Mouse (Mus musculus): ENCODE results near the gene Gm49395. TPM values are rescaled to one million over a fixed set of nuclear protein-coding genes. Genes with fewer than 3 reads are reported as not detected.

Gene Gm49395
- polyA plus RNA-seq, 1 experiment from 2014 or later: 7.4 TPM

DNA sequence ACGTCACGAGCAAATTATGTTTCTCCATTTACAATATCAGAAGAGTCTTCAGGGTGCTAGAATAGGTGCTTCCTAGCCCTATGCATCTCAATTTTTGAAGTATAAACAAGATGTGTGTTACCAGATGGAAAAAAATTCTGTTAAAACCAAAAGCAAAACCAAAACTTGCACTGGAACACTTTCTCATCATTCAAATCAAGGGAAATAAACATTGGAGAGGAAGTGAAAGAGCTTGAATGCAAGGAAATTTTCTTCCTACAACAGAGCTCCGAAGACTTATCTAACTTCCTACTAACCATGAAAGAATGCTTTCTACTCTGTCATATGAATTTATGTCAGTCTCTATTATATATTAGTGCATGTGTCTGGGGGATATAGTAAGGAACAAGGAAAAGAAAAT, 35.0 kb upstream of the Gm49395 start:
- no peak for TF ChIP-seq CTCF (IDR thresholded peaks at IDR 0.05; ENCODE audit: low read depth)
- Histone ChIP-seq H3K4me2 (replicated peaks; ENCODE audit: low read depth) (no peak overlapping the region), H3K4me1 (replicated peaks; ENCODE audit: control insufficient read depth, insufficient read depth, low read length) (no peaks in the 10 kb centered on the region), H3K9ac (ENCODE audit: low read depth, low read length) (no peak overlapping the region), H3K4me3 (ENCODE audit: low read depth, low read length) (no peak overlapping the region), H3K27ac (ENCODE audit: low read depth, low read length) (no peak overlapping the region), H3K27me3 (replicated peaks; ENCODE audit: control insufficient read depth, insufficient read depth, low read length) (no peaks in the 10 kb centered on the region), H3K9me3 (ENCODE audit: control insufficient read depth) (no peaks in the 10 kb centered on the region), H3K36me3 (ENCODE audit: control insufficient read depth, insufficient read depth) (no peaks in the 10 kb centered on the region)
- 67% methylated on average over 3 of the region's 3 CpGs for WGBS
- ATAC-seq: no peak

DNA sequence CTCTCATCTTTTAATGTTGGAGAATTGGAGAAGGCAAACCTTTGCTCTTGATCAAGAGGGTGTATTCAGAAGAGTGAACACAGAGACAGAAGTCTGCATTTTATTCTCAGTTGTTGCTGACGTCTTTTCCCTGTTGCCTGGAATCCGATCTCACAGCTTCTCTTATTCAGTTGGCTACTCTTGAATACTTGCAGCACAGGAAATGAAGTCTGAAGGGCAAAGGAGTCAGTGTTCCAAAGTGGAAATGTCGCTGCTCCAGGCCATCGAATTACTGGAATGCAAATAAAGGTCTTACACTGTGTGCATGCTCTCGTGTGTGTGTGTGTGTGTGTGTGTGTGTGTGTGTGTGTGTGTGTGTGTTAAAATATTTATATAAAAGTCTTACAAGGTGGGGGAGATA, 30.7 kb upstream of the Gm49395 start:
- no peaks in the 10 kb centered on the region for H3K27me3 ChIP-seq (replicated peaks; ENCODE audit: control insufficient read depth, insufficient read depth, low read length)
- no peak for ATAC-seq
- H3K9ac ChIP-seq (ENCODE audit: low read depth, low read length): no peak overlapping the region
- no peak for TF ChIP-seq CTCF (IDR thresholded peaks at IDR 0.05; ENCODE audit: low read depth)
- no peak overlapping the region for H3K27ac ChIP-seq (ENCODE audit: low read depth, low read length)
- WGBS: 22% methylated on average over 5 of the region's 5 CpGs
- no peak overlapping the region for H3K4me3 ChIP-seq (ENCODE audit: low read depth, low read length)
- no peaks in the 10 kb centered on the region for H3K4me1 ChIP-seq (replicated peaks; ENCODE audit: control insufficient read depth, insufficient read depth, low read length)
- H3K36me3 ChIP-seq (ENCODE audit: control insufficient read depth, insufficient read depth): no peaks in the 10 kb centered on the region
- no peaks in the 10 kb centered on the region for H3K9me3 ChIP-seq (ENCODE audit: control insufficient read depth)
- H3K4me2 ChIP-seq (replicated peaks; ENCODE audit: low read depth): no peak overlapping the region

DNA sequence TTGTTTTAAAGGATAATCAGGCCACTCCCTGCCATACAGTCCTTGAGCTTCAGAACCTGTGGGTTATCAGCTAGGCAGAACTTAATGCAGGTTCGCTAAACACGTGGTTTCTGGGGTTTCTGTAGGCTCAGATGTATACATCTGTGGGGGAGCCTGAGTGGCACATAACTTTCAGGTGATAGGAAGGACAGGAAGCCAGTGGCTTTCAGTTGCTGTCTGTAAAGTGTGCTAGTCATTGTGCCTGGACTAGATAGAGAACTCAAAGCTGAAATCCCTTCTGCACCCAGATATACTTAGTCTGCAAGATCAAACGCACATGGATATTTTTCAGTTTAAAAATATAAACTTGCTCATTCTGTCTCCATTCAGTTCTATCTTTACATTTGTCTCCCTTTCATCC, 29.7 kb upstream of the Gm49395 start:
- Histone ChIP-seq H3K36me3 (ENCODE audit: control insufficient read depth, insufficient read depth) (no peaks in the 10 kb centered on the region), H3K9ac (ENCODE audit: low read depth, low read length) (no peak overlapping the region), H3K9me3 (ENCODE audit: control insufficient read depth) (no peaks in the 10 kb centered on the region), H3K27me3 (replicated peaks; ENCODE audit: control insufficient read depth, insufficient read depth, low read length) (no peaks in the 10 kb centered on the region), H3K4me2 (replicated peaks; ENCODE audit: low read depth) (no peak overlapping the region), H3K4me3 (ENCODE audit: low read depth, low read length) (no peak overlapping the region), H3K27ac (ENCODE audit: low read depth, low read length) (no peak overlapping the region), H3K4me1 (replicated peaks; ENCODE audit: control insufficient read depth, insufficient read depth, low read length) (no peaks in the 10 kb centered on the region)
- TF ChIP-seq CTCF (IDR thresholded peaks at IDR 0.05; ENCODE audit: low read depth): no peak
- ATAC-seq: no peak
- WGBS: 55% methylated on average over 3 of the region's 3 CpGs

DNA sequence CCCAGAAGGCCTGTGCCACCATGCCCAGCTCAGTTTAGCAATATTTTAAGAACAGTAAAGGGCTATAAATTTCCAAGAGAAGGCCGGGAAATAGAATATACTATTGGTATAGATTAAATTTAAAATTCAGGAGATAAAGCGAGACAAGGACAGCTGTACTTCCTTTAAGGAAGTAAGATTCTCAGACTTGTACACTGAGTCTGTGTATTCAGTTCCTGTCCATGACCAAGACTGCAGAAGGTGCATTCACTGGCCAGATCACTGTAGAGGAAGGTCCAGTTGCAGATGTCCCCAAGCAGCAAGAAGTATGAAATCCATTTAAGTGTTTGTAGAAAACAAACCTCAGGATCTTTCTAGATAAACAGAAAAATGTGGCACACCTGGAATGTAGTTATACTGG, 28.3 kb upstream of the Gm49395 start:
- no peak for ATAC-seq
- Histone ChIP-seq H3K4me2 (replicated peaks; ENCODE audit: low read depth) (no peak overlapping the region), H3K27ac (ENCODE audit: low read depth, low read length) (no peak overlapping the region), H3K9ac (ENCODE audit: low read depth, low read length) (no peak overlapping the region), H3K4me1 (replicated peaks; ENCODE audit: control insufficient read depth, insufficient read depth, low read length) (no peaks in the 10 kb centered on the region), H3K9me3 (ENCODE audit: control insufficient read depth) (no peaks in the 10 kb centered on the region), H3K36me3 (ENCODE audit: control insufficient read depth, insufficient read depth) (no peaks in the 10 kb centered on the region), H3K4me3 (ENCODE audit: low read depth, low read length) (no peak overlapping the region), H3K27me3 (replicated peaks; ENCODE audit: control insufficient read depth, insufficient read depth, low read length) (no peaks in the 10 kb centered on the region)
- WGBS: 71% methylated on average over 2 of the region's 2 CpGs
- no peak for TF ChIP-seq CTCF (IDR thresholded peaks at IDR 0.05; ENCODE audit: low read depth)

DNA sequence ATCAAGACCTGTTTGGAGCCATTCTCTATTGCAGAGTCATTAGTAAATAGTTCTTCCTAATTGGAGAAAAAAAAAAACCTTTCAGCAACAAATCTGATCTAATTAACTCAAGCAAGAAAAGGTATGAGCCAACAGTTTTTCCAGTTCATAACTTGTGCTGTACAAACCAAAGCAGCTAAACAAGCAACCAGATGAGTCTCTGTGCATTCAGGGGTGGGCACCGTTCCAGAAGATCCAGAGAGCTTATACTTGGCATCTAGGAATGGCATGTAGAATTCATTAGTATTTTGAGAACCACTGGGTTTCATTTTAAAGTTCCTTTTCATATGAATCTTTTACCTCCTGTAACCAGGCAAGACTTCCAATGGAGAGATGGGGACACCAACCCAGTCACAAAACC, 26.1 kb upstream of the Gm49395 start:
- 92% methylated on average over 1 of the region's 1 CpGs for WGBS
- H3K4me2 ChIP-seq (replicated peaks; ENCODE audit: low read depth): no peak overlapping the region
- H3K9me3 ChIP-seq (ENCODE audit: control insufficient read depth): no peaks in the 10 kb centered on the region
- H3K27me3 ChIP-seq (replicated peaks; ENCODE audit: control insufficient read depth, insufficient read depth, low read length): no peaks in the 10 kb centered on the region
- H3K9ac ChIP-seq (ENCODE audit: low read depth, low read length): no peak overlapping the region
- H3K27ac ChIP-seq (ENCODE audit: low read depth, low read length): no peak overlapping the region
- H3K36me3 ChIP-seq (ENCODE audit: control insufficient read depth, insufficient read depth): no peaks in the 10 kb centered on the region
- H3K4me1 ChIP-seq (replicated peaks; ENCODE audit: control insufficient read depth, insufficient read depth, low read length): no peaks in the 10 kb centered on the region
- no peak for ATAC-seq
- no peak overlapping the region for H3K4me3 ChIP-seq (ENCODE audit: low read depth, low read length)
- no peak for TF ChIP-seq CTCF (IDR thresholded peaks at IDR 0.05; ENCODE audit: low read depth)

DNA sequence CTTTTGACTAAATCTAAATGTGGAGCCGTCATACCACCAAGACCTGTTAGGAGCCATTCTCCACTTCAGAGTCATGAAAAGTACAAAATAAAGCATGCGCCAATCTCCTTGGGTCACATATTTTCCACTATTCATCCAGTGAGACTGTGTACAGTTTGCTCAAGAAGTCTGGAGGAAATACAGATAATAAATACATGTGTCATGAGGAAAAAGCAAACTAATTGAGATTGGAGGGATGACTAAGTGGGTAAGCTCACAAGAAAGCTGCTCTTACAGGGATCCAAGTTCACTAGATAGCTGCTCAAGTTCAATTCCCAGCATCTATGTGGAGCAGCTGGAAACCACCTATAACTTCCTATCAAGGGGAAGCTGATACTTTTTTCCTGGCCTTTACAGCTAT, 24.8 kb upstream of the Gm49395 start:
- Histone ChIP-seq H3K9ac (ENCODE audit: low read depth, low read length) (no peak overlapping the region), H3K27me3 (replicated peaks; ENCODE audit: control insufficient read depth, insufficient read depth, low read length) (no peaks in the 10 kb centered on the region), H3K4me3 (ENCODE audit: low read depth, low read length) (no peak overlapping the region), H3K27ac (ENCODE audit: low read depth, low read length) (no peak overlapping the region), H3K4me1 (replicated peaks; ENCODE audit: control insufficient read depth, insufficient read depth, low read length) (no peaks in the 10 kb centered on the region), H3K36me3 (ENCODE audit: control insufficient read depth, insufficient read depth) (no peaks in the 10 kb centered on the region), H3K9me3 (ENCODE audit: control insufficient read depth) (no peaks in the 10 kb centered on the region), H3K4me2 (replicated peaks; ENCODE audit: low read depth) (no peak overlapping the region)
- 97% methylated on average over 2 of the region's 2 CpGs for WGBS
- no peak for TF ChIP-seq CTCF (IDR thresholded peaks at IDR 0.05; ENCODE audit: low read depth)
- ATAC-seq: no peak

DNA sequence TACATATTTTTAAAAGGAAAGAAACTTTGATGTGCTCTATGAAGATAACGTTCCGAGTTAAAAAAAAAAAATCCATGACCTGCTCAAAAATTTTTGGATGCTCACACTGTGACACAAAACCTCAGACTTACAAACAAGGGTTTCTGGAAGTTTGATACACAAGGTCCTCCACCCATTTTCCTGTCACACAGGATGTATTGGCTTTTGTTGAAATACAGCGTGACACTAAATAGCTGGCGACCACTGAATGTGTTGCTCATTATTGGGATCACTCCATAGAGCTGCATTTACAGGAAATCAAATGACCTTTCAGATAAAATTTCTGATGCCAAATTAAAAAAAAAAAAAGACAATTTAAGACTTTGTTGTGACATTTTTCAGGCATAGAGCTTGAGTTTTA, 23.4 kb upstream of the Gm49395 start:
- no peak for TF ChIP-seq CTCF (IDR thresholded peaks at IDR 0.05; ENCODE audit: low read depth)
- H3K36me3 ChIP-seq (ENCODE audit: control insufficient read depth, insufficient read depth): no peaks in the 10 kb centered on the region
- H3K4me3 ChIP-seq (ENCODE audit: low read depth, low read length): no peak overlapping the region
- 81% methylated on average over 4 of the region's 4 CpGs for WGBS
- H3K4me1 ChIP-seq (replicated peaks; ENCODE audit: control insufficient read depth, insufficient read depth, low read length): no peaks in the 10 kb centered on the region
- H3K27ac ChIP-seq (ENCODE audit: low read depth, low read length): no peak overlapping the region
- no peak overlapping the region for H3K9ac ChIP-seq (ENCODE audit: low read depth, low read length)
- no peak for ATAC-seq
- no peaks in the 10 kb centered on the region for H3K9me3 ChIP-seq (ENCODE audit: control insufficient read depth)
- no peak overlapping the region for H3K4me2 ChIP-seq (replicated peaks; ENCODE audit: low read depth)
- no peaks in the 10 kb centered on the region for H3K27me3 ChIP-seq (replicated peaks; ENCODE audit: control insufficient read depth, insufficient read depth, low read length)

Measured in intestine, postnatal 0 days (tissue).